Mouse (Mus musculus) forebrain, postnatal 0 days (tissue): ENCODE measurements at regions not wholly inside any gene's neighbourhood (a gene's known extent, or its start where the extent isn't known, plus 50 kb on each side); places are given as distances from the start of the nearest gene placed in this dataset.
"Not testable (repeated sequence)": the region's sequence is repeated elsewhere in the genome, so short reads cannot be mapped to it uniquely, and the experiment has no call there.

Experiments
- ATAC-seq: fragments of 200-750 bp; cut with Nextera tagmentation; 2 replicates; pipeline ENCODE4 v1.8.0; 2017; ENCODE audit warnings: mild to moderate bottlenecking, moderate library complexity
- DNase-seq: peaks from one replicate; pipeline ENCODE4 v3.0.0-alpha.2; 2015
- H3K27ac ChIP-seq: fragments of 300-500 bp; sonication (generic); 2 replicates; pipeline ENCODE4 v1.5.1; 2014; ENCODE audit warnings: low read depth, mild to moderate bottlenecking, antibody characterized with exemption, low read length, moderate library complexity, mixed read lengths
- H3K27me3 ChIP-seq: fragments of 300-500 bp; sonication (generic); 2 replicates; pipeline ENCODE4 v1.6.1; 2014; ENCODE audit warnings: mild to moderate bottlenecking, low read length, mixed read lengths; ENCODE audit not compliant: insufficient read depth
- H3K36me3 ChIP-seq: fragments of 300-500 bp; sonication (generic); 2 replicates; pipeline ENCODE4 v1.6.1; 2014; ENCODE audit warnings: mild to moderate bottlenecking, moderate library complexity; ENCODE audit not compliant: insufficient read depth
- H3K4me1 ChIP-seq: fragments of 300-500 bp; sonication (generic); 2 replicates; pipeline ENCODE4 v1.6.1; 2014; ENCODE audit warnings: antibody characterized with exemption; ENCODE audit not compliant: insufficient read depth
- H3K4me2 ChIP-seq: fragments of 300-500 bp; sonication (generic); 2 replicates; pipeline ENCODE4 v1.6.1; 2014; ENCODE audit warnings: low read depth, mild to moderate bottlenecking, moderate library complexity
- H3K4me3 ChIP-seq: fragments of 300-500 bp; sonication (generic); 2 replicates; pipeline ENCODE4 v1.5.1; 2014; ENCODE audit warnings: low read depth, low read length, mixed read lengths
- H3K9ac ChIP-seq: fragments of 300-500 bp; sonication (generic); 2 replicates; pipeline ENCODE4 v1.6.1; 2014; ENCODE audit warnings: mild to moderate bottlenecking
- H3K9me3 ChIP-seq: fragments of 300-500 bp; sonication (generic); 2 replicates; pipeline ENCODE4 v1.6.1; 2016; ENCODE audit warnings: low read length
- CTCF ChIP-seq: sonication (generic); IDR thresholded peaks from 2 replicates; pipeline ENCODE4 v1.5.1; 2016; ENCODE audit warnings: antibody characterized with exemption, control low read depth, low read depth
- WGBS: fragments of 180-500 bp; shearing (Covaris S2); extraction: QIAGEN DNeasy Blood & Tissue Kit; methylation state at CpG from one replicate; pipeline ENCODE4 v1.1.7; 2014; 5-methylcytosine and 5-hydroxymethylcytosine counted together

DNA sequence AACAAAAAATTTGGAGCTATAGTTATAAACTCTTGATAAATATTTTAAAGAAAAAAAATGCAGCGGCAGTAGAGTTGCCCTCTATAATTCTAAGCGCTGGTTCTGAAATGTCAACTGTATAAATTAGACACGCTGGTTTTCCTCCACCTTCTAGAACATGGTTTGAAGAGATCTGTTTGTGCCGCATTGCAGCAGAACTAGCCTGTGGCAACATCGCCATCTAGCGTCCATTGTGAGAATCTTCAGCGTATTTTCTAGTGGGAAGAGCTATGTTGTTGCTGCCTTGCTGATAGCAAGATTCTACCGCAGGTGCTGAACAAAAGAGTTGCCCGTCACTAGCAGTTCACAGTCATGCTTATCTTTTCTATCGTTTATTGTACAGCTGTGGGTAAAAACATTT lies 93.5 kb upstream of the Pdk4 start:
- ATAC-seq (peak; percentile 88), DNase-seq (peak; percentile 91)
- H3K27me3 ChIP-seq = no peaks in the 10 kb centered on the region
- H3K9me3 ChIP-seq = no peaks in the 10 kb centered on the region
- no peaks in the 10 kb centered on the region for H3K4me1 ChIP-seq
- peak; percentile 97 for TF ChIP-seq CTCF
- no peak overlapping the region for H3K27ac ChIP-seq
- H3K9ac ChIP-seq = no peak overlapping the region
- 4% methylated on average over 10 of the region's 10 CpGs for WGBS
- no peaks in the 10 kb centered on the region for H3K36me3 ChIP-seq
- no peak overlapping the region for H3K4me3 ChIP-seq
- H3K4me2 ChIP-seq = no peak overlapping the region

DNA sequence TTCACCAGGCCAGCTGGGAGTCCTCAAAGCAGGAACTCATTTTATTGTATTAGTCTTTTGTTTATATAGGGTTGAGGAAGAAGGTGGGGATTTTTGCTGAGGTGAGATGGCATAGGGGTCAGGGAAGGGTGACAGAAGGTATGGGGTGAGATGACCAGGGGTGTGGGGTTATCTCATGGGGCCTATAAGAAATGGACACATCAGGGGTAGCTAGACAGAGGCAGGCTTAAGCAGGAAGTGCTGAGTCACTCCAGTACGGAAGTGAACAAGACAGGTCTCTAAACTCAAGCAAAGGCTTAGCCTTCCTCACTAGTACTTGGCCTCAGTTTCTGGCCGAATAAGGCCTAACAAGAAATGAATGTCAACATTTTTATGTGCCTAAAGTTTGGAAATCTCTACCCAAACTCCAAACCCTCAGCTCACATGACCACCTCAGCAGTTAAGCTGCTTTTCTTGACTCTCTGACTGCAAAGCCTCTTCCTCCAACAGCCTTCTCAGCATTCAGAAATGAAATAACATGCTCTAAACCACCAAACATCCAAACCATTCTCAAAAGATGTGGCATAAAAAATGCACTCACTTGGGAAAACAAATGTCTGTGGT lies 86.9 kb upstream of the Pdk4 start:
- no peak overlapping the region for H3K27ac ChIP-seq
- H3K4me3 ChIP-seq = no peak overlapping the region
- no peaks in the 10 kb centered on the region for H3K4me1 ChIP-seq
- 93% methylated on average over 2 of the region's 2 CpGs for WGBS
- no peak for DNase-seq
- no peaks in the 10 kb centered on the region for H3K27me3 ChIP-seq
- H3K9ac ChIP-seq = no peak overlapping the region
- H3K9me3 ChIP-seq = no peaks in the 10 kb centered on the region
- no peaks in the 10 kb centered on the region for H3K36me3 ChIP-seq
- no peak overlapping the region for H3K4me2 ChIP-seq
- no peak for ATAC-seq
- no peak for TF ChIP-seq CTCF

GRCm38 (mm10) chr6:5576891-5577290 lies 80.8 kb upstream of the Pdk4 start:
- not testable (repeated sequence) for H3K36me3 ChIP-seq, H3K9ac ChIP-seq, ATAC-seq, DNase-seq, H3K4me2 ChIP-seq, H3K4me1 ChIP-seq, H3K9me3 ChIP-seq, H3K27me3 ChIP-seq, H3K27ac ChIP-seq, H3K4me3 ChIP-seq
- 79% methylated on average over 2 of the region's 2 CpGs for WGBS

- Histone ChIP-seq H3K4me1 (no peaks in the 10 kb centered on the region), H3K27me3 (no peaks in the 10 kb centered on the region), H3K36me3 (no peaks in the 10 kb centered on the region), H3K9ac (no peak overlapping the region), H3K27ac (no peak overlapping the region), H3K9me3 (no peaks in the 10 kb centered on the region), H3K4me2 (no peak overlapping the region), H3K4me3 (no peak overlapping the region)
- DNase-seq = no peak
- 76% methylated on average over 5 of the region's 5 CpGs for WGBS
- no peak for ATAC-seq
- no peak for TF ChIP-seq CTCF
These were observed 70.5 kb upstream of the Pdk4 start for GRCm38 (mm10) chr6:5566582-5566981.

GRCm38 (mm10) chr6:5565049-5565448 lies 68.9 kb upstream of the Pdk4 start:
- no peak for ATAC-seq
- DNase-seq = no peak
- H3K36me3 ChIP-seq = no peaks in the 10 kb centered on the region
- 79% methylated on average over 2 of the region's 2 CpGs for WGBS
- no peaks in the 10 kb centered on the region for H3K9me3 ChIP-seq
- no peak overlapping the region for H3K9ac ChIP-seq
- no peaks in the 10 kb centered on the region for H3K27me3 ChIP-seq
- H3K27ac ChIP-seq = no peak overlapping the region
- H3K4me1 ChIP-seq = no peaks in the 10 kb centered on the region
- H3K4me3 ChIP-seq = no peak overlapping the region
- no peak overlapping the region for H3K4me2 ChIP-seq
- no peak for TF ChIP-seq CTCF

DNA sequence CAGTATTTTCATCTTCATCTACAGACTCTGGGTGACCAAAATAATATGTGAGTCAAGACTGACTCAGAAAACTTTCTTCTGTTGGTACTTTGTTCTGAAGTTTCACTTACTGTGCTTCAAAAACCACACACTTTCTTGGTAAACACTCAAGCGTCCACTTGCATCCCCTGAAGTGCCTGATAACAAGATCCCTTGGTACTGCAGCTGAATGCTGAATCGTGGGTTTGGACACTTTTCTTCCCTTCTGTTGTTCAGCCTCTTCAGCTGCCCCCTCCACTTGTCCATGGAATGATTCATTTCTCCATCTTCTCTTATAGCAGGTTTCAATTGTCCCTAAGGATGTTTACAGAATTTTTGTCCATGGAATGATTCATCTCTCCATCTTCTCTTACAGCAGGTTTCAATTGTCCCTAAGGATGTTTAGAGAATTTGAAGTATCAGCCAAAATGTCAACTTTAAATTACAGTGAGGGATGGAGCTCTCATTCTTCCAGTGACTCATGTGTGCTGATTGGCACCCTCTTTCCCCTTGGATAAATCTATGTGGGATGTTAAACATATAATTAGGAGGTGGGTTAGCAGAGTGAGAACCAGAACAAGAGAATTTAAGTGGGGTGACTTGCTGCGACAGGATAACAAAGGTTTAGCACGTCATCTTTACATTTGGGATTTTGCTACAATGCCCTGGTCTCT lies 57.7 kb upstream of the Pdk4 start:
- TF ChIP-seq CTCF = no peak
- Histone ChIP-seq H3K27ac (no peak overlapping the region), H3K4me3 (no peak overlapping the region), H3K36me3 (no peaks in the 10 kb centered on the region), H3K9me3 (no peaks in the 10 kb centered on the region), H3K4me2 (no peak overlapping the region), H3K9ac (no peak overlapping the region), H3K27me3 (no peaks in the 10 kb centered on the region), H3K4me1 (no peaks in the 10 kb centered on the region)
- 50% methylated on average over 4 of the region's 4 CpGs for WGBS
- DNase-seq (no peak), ATAC-seq (no peak)

DNA sequence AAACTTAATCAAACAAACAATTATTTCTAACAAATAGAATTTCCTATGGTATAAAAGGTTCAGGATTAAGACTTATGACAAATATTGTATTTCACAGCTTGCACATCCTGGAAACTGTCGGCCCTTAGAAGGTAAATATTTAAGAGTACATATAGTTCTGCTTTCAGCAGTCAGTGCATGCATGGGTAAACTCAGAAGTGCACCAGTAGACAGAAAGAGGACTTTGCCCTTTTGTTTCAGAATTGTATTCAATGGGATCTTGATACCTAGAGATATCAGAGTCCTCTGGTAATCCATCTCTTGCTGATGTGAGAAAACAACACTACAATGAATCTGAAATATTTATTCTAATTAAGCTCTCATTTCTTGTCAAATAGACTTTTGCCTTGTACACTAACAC lies 54.0 kb upstream of the Pdk4 start:
- Histone ChIP-seq H3K4me3 (no peak overlapping the region), H3K9ac (no peak overlapping the region), H3K27me3 (no peaks in the 10 kb centered on the region), H3K27ac (no peak overlapping the region), H3K4me2 (no peak overlapping the region), H3K9me3 (no peaks in the 10 kb centered on the region), H3K36me3 (no peaks in the 10 kb centered on the region), H3K4me1 (no peaks in the 10 kb centered on the region)
- DNase-seq = no peak
- WGBS = 85% methylated on average over 1 of the region's 1 CpGs
- ATAC-seq = no peak
- TF ChIP-seq CTCF = no peak
